Mouse (Mus musculus): Measurements from ENCODE around the gene Palmd. TPM values are rescaled to one million over a fixed set of nuclear protein-coding genes. Genes with fewer than 3 reads are reported as not detected.
A peak's percentile ranks its signal among the peaks of the same experiment; 100 is the strongest.

Gene Palmd
- polyA plus RNA-seq, 1 experiment from 2014 or later: 14.9 TPM

- no peaks in the 10 kb centered on the region for H3K9me3 ChIP-seq (replicated peaks)
- H3K36me3 ChIP-seq (ENCODE audit: poor library complexity, severe bottlenecking): no peaks in the 10 kb centered on the region
- H3K4me3 ChIP-seq: no peak overlapping the region
- no peak overlapping the region for H3K27ac ChIP-seq
- no peak overlapping the region for H3K4me2 ChIP-seq
- no peaks in the 10 kb centered on the region for H3K27me3 ChIP-seq
- 81% methylated on average over 6 of the region's 6 CpGs for WGBS
- ATAC-seq: no peak
- no peaks in the 10 kb centered on the region for H3K4me1 ChIP-seq
- H3K9ac ChIP-seq: no peak overlapping the region
Measured at GRCm38 (mm10) chr3:116953366-116953765, 15.4 kb downstream of the Palmd start.

- Histone ChIP-seq H3K4me1 (no peaks in the 10 kb centered on the region), H3K4me2 (no peak overlapping the region), H3K9me3 (replicated peaks) (no peaks in the 10 kb centered on the region), H3K4me3 (no peak overlapping the region), H3K36me3 (ENCODE audit: poor library complexity, severe bottlenecking) (no peaks in the 10 kb centered on the region), H3K9ac (no peak overlapping the region), H3K27ac (no peak overlapping the region), H3K27me3 (no peaks in the 10 kb centered on the region)
- no peak for ATAC-seq
- 85% methylated on average over 8 of the region's 8 CpGs for WGBS
Measured at GRCm38 (mm10) chr3:116952242-116952899, 16.4 kb downstream of the Palmd start.

GRCm38 (mm10) chr3:116951489-116951888 is 17.3 kb downstream of the Palmd start:
- Histone ChIP-seq H3K27me3 (no peaks in the 10 kb centered on the region), H3K27ac (no peak overlapping the region), H3K4me1 (no peaks in the 10 kb centered on the region), H3K9me3 (replicated peaks) (no peaks in the 10 kb centered on the region), H3K4me2 (no peak overlapping the region), H3K9ac (no peak overlapping the region), H3K4me3 (no peak overlapping the region), H3K36me3 (ENCODE audit: poor library complexity, severe bottlenecking) (0 out of 2 replicates have a peak, but pooled peaks cover 6% of the 10 kb centered on the region)
- 98% methylated on average over 3 of the region's 3 CpGs for WGBS
- ATAC-seq: no peak

- 90% methylated on average over 6 of the region's 6 CpGs for WGBS
- no peaks in the 10 kb centered on the region for H3K4me1 ChIP-seq
- H3K9me3 ChIP-seq (replicated peaks): no peaks in the 10 kb centered on the region
- H3K27me3 ChIP-seq: no peaks in the 10 kb centered on the region
- no peak overlapping the region for H3K27ac ChIP-seq
- H3K4me3 ChIP-seq: no peak overlapping the region
- 0 out of 2 replicates have a peak, but pooled peaks cover 9% of the 10 kb centered on the region for H3K36me3 ChIP-seq (ENCODE audit: poor library complexity, severe bottlenecking)
- no peak overlapping the region for H3K9ac ChIP-seq
- ATAC-seq: no peak
- H3K4me2 ChIP-seq: no peak overlapping the region
Measured at GRCm38 (mm10) chr3:116950665-116951115, 18.1 kb downstream of the Palmd start.

- no peaks in the 10 kb centered on the region for H3K9me3 ChIP-seq (replicated peaks)
Measured at GRCm38 (mm10) chr3:116946476-116946875, 22.3 kb downstream of the Palmd start.

GRCm38 (mm10) chr3:116943422-116943821 is 25.4 kb downstream of the Palmd start:
- H3K9ac ChIP-seq: no peak overlapping the region
- no peaks in the 10 kb centered on the region for H3K4me1 ChIP-seq
- H3K9me3 ChIP-seq (replicated peaks): no peaks in the 10 kb centered on the region
- WGBS: 82% methylated on average over 4 of the region's 4 CpGs
- H3K27ac ChIP-seq: no peak overlapping the region
- H3K4me2 ChIP-seq: no peak overlapping the region
- H3K4me3 ChIP-seq: no peak overlapping the region
- ATAC-seq: no peak
- H3K36me3 ChIP-seq (ENCODE audit: poor library complexity, severe bottlenecking): 0 out of 2 replicates have a peak, but pooled peaks cover 9% of the 10 kb centered on the region
- no peaks in the 10 kb centered on the region for H3K27me3 ChIP-seq

More at GRCm38 (mm10) chr3:116946476-116946875, 22.3 kb downstream of the Palmd start:
- no peak for ATAC-seq
- no peak overlapping the region for H3K9ac ChIP-seq
- no peak overlapping the region for H3K4me2 ChIP-seq
- H3K36me3 ChIP-seq (ENCODE audit: poor library complexity, severe bottlenecking): 0 out of 2 replicates have a peak, but pooled peaks cover 9% of the 10 kb centered on the region
- H3K27me3 ChIP-seq: no peaks in the 10 kb centered on the region
- WGBS: 91% methylated on average over 4 of the region's 4 CpGs
- H3K4me1 ChIP-seq: no peaks in the 10 kb centered on the region
- no peak overlapping the region for H3K27ac ChIP-seq
- H3K4me3 ChIP-seq: no peak overlapping the region

- H3K27ac ChIP-seq: no peak overlapping the region
- WGBS: 85% methylated on average over 6 of the region's 6 CpGs
- ATAC-seq: no peak
Measured at GRCm38 (mm10) chr3:116942751-116943150, 26.0 kb downstream of the Palmd start.

GRCm38 (mm10) chr3:116941559-116942117 is 27.1 kb downstream of the Palmd start:
- Histone ChIP-seq H3K9ac (no peak overlapping the region), H3K36me3 (ENCODE audit: poor library complexity, severe bottlenecking) (0 out of 2 replicates have a peak, but pooled peaks cover 5% of the 10 kb centered on the region), H3K4me3 (no peak overlapping the region), H3K27me3 (no peaks in the 10 kb centered on the region), H3K4me1 (0 out of 2 replicates have a peak, but pooled peaks cover 5% of the 10 kb centered on the region), H3K27ac (no peak overlapping the region), H3K4me2 (no peak overlapping the region), H3K9me3 (replicated peaks) (no peaks in the 10 kb centered on the region)
- WGBS: 93% methylated on average over 1 of the region's 1 CpGs
- no peak for ATAC-seq

More at GRCm38 (mm10) chr3:116942751-116943150, 26.0 kb downstream of the Palmd start:
- no peaks in the 10 kb centered on the region for H3K27me3 ChIP-seq
- no peaks in the 10 kb centered on the region for H3K4me1 ChIP-seq
- H3K4me2 ChIP-seq: no peak overlapping the region
- 0 out of 2 replicates have a peak, but pooled peaks cover 9% of the 10 kb centered on the region for H3K36me3 ChIP-seq (ENCODE audit: poor library complexity, severe bottlenecking)
- H3K4me3 ChIP-seq: no peak overlapping the region
- no peaks in the 10 kb centered on the region for H3K9me3 ChIP-seq (replicated peaks)
- H3K9ac ChIP-seq: no peak overlapping the region

- no peak for ATAC-seq
- Histone ChIP-seq H3K9ac (no peak overlapping the region), H3K4me3 (no peak overlapping the region), H3K27ac (no peak overlapping the region), H3K27me3 (no peaks in the 10 kb centered on the region), H3K36me3 (ENCODE audit: poor library complexity, severe bottlenecking) (no peaks in the 10 kb centered on the region), H3K4me1 (0 out of 2 replicates have a peak, but pooled peaks cover 5% of the 10 kb centered on the region), H3K4me2 (no peak overlapping the region), H3K9me3 (replicated peaks) (no peaks in the 10 kb centered on the region)
- WGBS: 79% methylated on average over 10 of the region's 10 CpGs
Measured at GRCm38 (mm10) chr3:116940804-116941558, 27.8 kb downstream of the Palmd start.

- Histone ChIP-seq H3K9me3 (replicated peaks) (no peaks in the 10 kb centered on the region), H3K4me1 (0 out of 2 replicates have a peak, but pooled peaks cover 5% of the 10 kb centered on the region), H3K9ac (no peak overlapping the region), H3K4me3 (no peak overlapping the region), H3K36me3 (ENCODE audit: poor library complexity, severe bottlenecking) (no peaks in the 10 kb centered on the region), H3K27ac (no peak overlapping the region), H3K27me3 (no peaks in the 10 kb centered on the region), H3K4me2 (no peak overlapping the region)
- ATAC-seq: peak; percentile 75
- WGBS: 52% methylated on average over 4 of the region's 4 CpGs
Measured at GRCm38 (mm10) chr3:116936934-116937691, 31.7 kb downstream of the Palmd start.

- Histone ChIP-seq H3K27me3 (no peaks in the 10 kb centered on the region), H3K36me3 (ENCODE audit: poor library complexity, severe bottlenecking) (no peaks in the 10 kb centered on the region), H3K4me2 (no peak overlapping the region), H3K27ac (no peak overlapping the region), H3K9me3 (replicated peaks) (no peaks in the 10 kb centered on the region), H3K4me3 (no peak overlapping the region), H3K9ac (no peak overlapping the region), H3K4me1 (0 out of 2 replicates have a peak, but pooled peaks cover 5% of the 10 kb centered on the region)
- no peak for ATAC-seq
- WGBS: 82% methylated on average over 1 of the region's 1 CpGs
Measured at GRCm38 (mm10) chr3:116933158-116933557, 35.6 kb downstream of the Palmd start.

Data from forebrain, embryonic 13.5 days (tissue).